Mouse (Mus musculus): ENCODE data around the gene Rwdd4a. TPM values are rescaled to one million over a fixed set of nuclear protein-coding genes. Genes with fewer than 3 reads are reported as not detected.

The Rwdd4a gene
- polyA plus RNA-seq (2015; fragmentation: Nextera tagmentation; extraction: Ambion mirVana) = 32.0 and 34.1 TPM in 2 replicates

GRCm38 (mm10) chr8:47533344-47534125 lies at the start of gene Rwdd4a, which contains the start of gene Trappc11:
Rwdd4a (plus strand) TSS chr8:47533664.
Trappc11 (minus strand) TSS chr8:47533470.
- Histone ChIP-seq H3K4me1 (ENCODE audit: insufficient read depth) (peaks cover 20% of the 10 kb centered on the region), H3K27ac (ENCODE audit: low read depth) (peak within 1 kb of the TSS; percentile 93), H3K9me3 (ENCODE audit: low read length) (no peaks in the 10 kb centered on the region), H3K27me3 (ENCODE audit: insufficient read depth, low read length) (no peaks in the 10 kb centered on the region), H3K4me2 (ENCODE audit: low read depth, low read length) (peak within 1 kb of the TSS; percentile 94), H3K4me3 (ENCODE audit: low read depth, low read length) (peak within 1 kb of the TSS; percentile 86), H3K9ac (replicated peaks) (peak within 1 kb of the TSS; percentile 93), H3K36me3 (replicated peaks; ENCODE audit: insufficient read depth, low read length) (peaks cover 17% of the 10 kb centered on the region; the same call in 1 of the 2 replicates)
- TF ChIP-seq EP300 (IDR thresholded peaks at IDR 0.05; ENCODE audit: low read depth) (no peak), CTCF (IDR thresholded peaks at IDR 0.05; ENCODE audit: low read depth) (no peak)
- under 1% methylated on average over 63 of the region's 65 CpGs for WGBS (ENCODE audit: insufficient replicate concordance)
- DNase-seq = peak; percentile 96
- peak; percentile 99 for ATAC-seq

DNA sequence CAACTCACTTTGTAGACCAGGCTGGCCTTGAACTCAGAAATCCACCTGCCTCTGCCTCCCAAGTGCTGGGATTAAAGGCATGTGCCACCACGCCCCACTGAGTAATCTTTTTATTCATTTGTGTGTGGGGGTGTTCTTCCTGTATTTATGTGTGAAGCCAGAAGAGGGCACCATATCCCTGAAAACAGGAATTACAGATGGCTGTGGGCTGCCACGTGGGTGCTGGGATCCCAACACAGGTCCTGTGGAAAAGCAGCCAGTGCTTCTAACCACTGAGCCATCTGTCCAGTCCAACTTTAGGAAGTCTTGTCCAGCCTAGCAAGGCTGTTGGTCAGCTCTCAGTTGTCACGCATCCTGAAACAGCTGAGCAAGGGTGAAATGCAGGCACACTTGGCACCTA lies 46.2 kb upstream of the Rwdd4a start:
- peaks cover 3% of the 10 kb centered on the region; the same call in 1 of the 2 replicates for H3K9me3 ChIP-seq (ENCODE audit: low read length)
- no peak for ATAC-seq
- TF ChIP-seq CTCF (IDR thresholded peaks at IDR 0.05; ENCODE audit: low read depth) (peak; percentile 7; the same call in 1 of the 2 replicates), EP300 (IDR thresholded peaks at IDR 0.05; ENCODE audit: low read depth) (no peak)
- no peak overlapping the region for H3K4me3 ChIP-seq (ENCODE audit: low read depth, low read length)
- peaks cover 16% of the 10 kb centered on the region; the same call in 1 of the 2 replicates for H3K36me3 ChIP-seq (replicated peaks; ENCODE audit: insufficient read depth, low read length)
- H3K4me2 ChIP-seq (ENCODE audit: low read depth, low read length) = no peak overlapping the region
- 88% methylated on average over 3 of the region's 3 CpGs for WGBS (ENCODE audit: insufficient replicate concordance)
- no peaks in the 10 kb centered on the region for H3K27me3 ChIP-seq (ENCODE audit: insufficient read depth, low read length)
- no peak for DNase-seq
- no peak overlapping the region for H3K9ac ChIP-seq (replicated peaks)
- H3K27ac ChIP-seq (ENCODE audit: low read depth) = no peak overlapping the region
- no peaks in the 10 kb centered on the region for H3K4me1 ChIP-seq (ENCODE audit: insufficient read depth)

GRCm38 (mm10) chr8:47493106-47493505 lies 40.4 kb upstream of the Rwdd4a start:
- H3K4me1 ChIP-seq (ENCODE audit: insufficient read depth) = no peaks in the 10 kb centered on the region
- no peak overlapping the region for H3K4me2 ChIP-seq (ENCODE audit: low read depth, low read length)
- no peak for DNase-seq
- H3K27ac ChIP-seq (ENCODE audit: low read depth) = no peak overlapping the region
- H3K4me3 ChIP-seq (ENCODE audit: low read depth, low read length) = no peak overlapping the region
- H3K27me3 ChIP-seq (ENCODE audit: insufficient read depth, low read length) = no peaks in the 10 kb centered on the region
- no peak for ATAC-seq
- H3K9ac ChIP-seq (replicated peaks) = no peak overlapping the region
- WGBS (ENCODE audit: insufficient replicate concordance) = 86% methylated on average over 12 of the region's 12 CpGs
- peaks cover 51% of the 10 kb centered on the region for H3K36me3 ChIP-seq (replicated peaks; ENCODE audit: insufficient read depth, low read length)
- TF ChIP-seq CTCF (IDR thresholded peaks at IDR 0.05; ENCODE audit: low read depth) (no peak), EP300 (IDR thresholded peaks at IDR 0.05; ENCODE audit: low read depth) (no peak)
- H3K9me3 ChIP-seq (ENCODE audit: low read length) = no peaks in the 10 kb centered on the region

- no peak overlapping the region for H3K4me3 ChIP-seq (ENCODE audit: low read depth, low read length)
- no peak overlapping the region for H3K4me2 ChIP-seq (ENCODE audit: low read depth, low read length)
- ATAC-seq (peak; percentile 62), DNase-seq (peak; percentile 21)
- H3K4me1 ChIP-seq (ENCODE audit: insufficient read depth) = no peaks in the 10 kb centered on the region
- peaks cover 61% of the 10 kb centered on the region for H3K36me3 ChIP-seq (replicated peaks; ENCODE audit: insufficient read depth, low read length)
- no peaks in the 10 kb centered on the region for H3K9me3 ChIP-seq (ENCODE audit: low read length)
- 0 out of 2 replicates have a peak overlapping the region, but pooled peaks have one; percentile 32 for H3K27ac ChIP-seq (ENCODE audit: low read depth)
- H3K9ac ChIP-seq (replicated peaks) = no peak overlapping the region
- 63% methylated on average over 12 of the region's 12 CpGs for WGBS (ENCODE audit: insufficient replicate concordance)
- no peaks in the 10 kb centered on the region for H3K27me3 ChIP-seq (ENCODE audit: insufficient read depth, low read length)
- no peak for TF ChIP-seq CTCF (IDR thresholded peaks at IDR 0.05; ENCODE audit: low read depth)
- TF ChIP-seq EP300 (IDR thresholded peaks at IDR 0.05; ENCODE audit: low read depth) = no peak
Measured at GRCm38 (mm10) chr8:47494602-47495153, 38.8 kb upstream of the Rwdd4a start.

DNA sequence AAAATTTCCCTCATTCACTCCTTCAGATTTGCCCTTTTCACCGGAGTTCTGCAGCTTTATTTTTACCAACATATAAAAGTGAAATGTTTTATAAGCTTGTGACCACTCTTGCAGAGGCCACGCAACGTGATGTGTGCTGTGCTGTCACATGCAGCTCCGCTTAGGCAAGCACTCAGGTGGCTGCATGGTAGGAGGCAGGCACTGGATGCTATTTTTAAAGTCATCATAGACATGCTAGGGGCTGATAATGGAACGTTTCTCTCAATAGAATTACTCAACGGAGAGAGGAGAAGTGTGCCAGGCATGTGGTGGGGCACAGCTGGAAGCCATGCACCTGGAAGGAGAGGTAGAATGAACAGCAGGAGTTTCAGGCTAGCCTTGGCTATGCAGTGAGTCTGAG lies 38.0 kb upstream of the Rwdd4a start:
- Histone ChIP-seq H3K4me1 (ENCODE audit: insufficient read depth) (no peaks in the 10 kb centered on the region), H3K27me3 (ENCODE audit: insufficient read depth, low read length) (no peaks in the 10 kb centered on the region), H3K9me3 (ENCODE audit: low read length) (no peaks in the 10 kb centered on the region), H3K27ac (ENCODE audit: low read depth) (no peak overlapping the region), H3K4me3 (ENCODE audit: low read depth, low read length) (no peak overlapping the region), H3K4me2 (ENCODE audit: low read depth, low read length) (no peak overlapping the region), H3K36me3 (replicated peaks; ENCODE audit: insufficient read depth, low read length) (peaks cover 63% of the 10 kb centered on the region), H3K9ac (replicated peaks) (no peak overlapping the region)
- ATAC-seq = no peak
- WGBS (ENCODE audit: insufficient replicate concordance) = 61% methylated on average over 6 of the region's 6 CpGs
- DNase-seq = no peak
- TF ChIP-seq EP300 (IDR thresholded peaks at IDR 0.05; ENCODE audit: low read depth) (no peak), CTCF (IDR thresholded peaks at IDR 0.05; ENCODE audit: low read depth) (no peak)

GRCm38 (mm10) chr8:47501994-47502393 lies 31.5 kb upstream of the Rwdd4a start:
- ATAC-seq = no peak
- TF ChIP-seq EP300 (IDR thresholded peaks at IDR 0.05; ENCODE audit: low read depth) (no peak), CTCF (IDR thresholded peaks at IDR 0.05; ENCODE audit: low read depth) (no peak)
- peaks cover 69% of the 10 kb centered on the region for H3K36me3 ChIP-seq (replicated peaks; ENCODE audit: insufficient read depth, low read length)

More at GRCm38 (mm10) chr8:47501994-47502393, 31.5 kb upstream of the Rwdd4a start:
- no peak for DNase-seq
- Histone ChIP-seq H3K4me2 (ENCODE audit: low read depth, low read length) (no peak overlapping the region), H3K9me3 (ENCODE audit: low read length) (no peaks in the 10 kb centered on the region), H3K4me3 (ENCODE audit: low read depth, low read length) (no peak overlapping the region), H3K9ac (replicated peaks) (no peak overlapping the region), H3K4me1 (ENCODE audit: insufficient read depth) (no peaks in the 10 kb centered on the region), H3K27me3 (ENCODE audit: insufficient read depth, low read length) (no peaks in the 10 kb centered on the region), H3K27ac (ENCODE audit: low read depth) (no peak overlapping the region)
- WGBS (ENCODE audit: insufficient replicate concordance) = 50% methylated on average over 2 of the region's 2 CpGs
